Mouse (Mus musculus) midbrain, embryonic 14.5 days (tissue): ENCODE data around the gene Hspg2. TPM values are rescaled to one million over a fixed set of nuclear protein-coding genes. Genes with fewer than 3 reads are reported as not detected.

Source experiments
- ATAC-seq: fragments of 200-750 bp; cut with Nextera tagmentation; 2 replicates; pipeline ENCODE4 v1.8.0; 2017; ENCODE audit warnings: moderate number of reproducible peaks, moderate library complexity; ENCODE audit not compliant: low FRiP score, low TSS enrichment
- DNase-seq: peaks from one replicate; pipeline ENCODE4 v3.0.0-alpha.2; 2015
- H3K27ac ChIP-seq: fragments of 300-500 bp; sonication (generic); replicated peaks from 2 replicates; pipeline ENCODE4 v1.5.1; 2014; ENCODE audit warnings: mild to moderate bottlenecking, low read depth, low read length, moderate library complexity
- H3K27me3 ChIP-seq: fragments of 300-500 bp; sonication (generic); 2 replicates; pipeline ENCODE4 v1.6.1; 2014; ENCODE audit warnings: low read length, control low read depth, mixed read lengths; ENCODE audit not compliant: control insufficient read depth, insufficient read depth
- H3K36me3 ChIP-seq: fragments of 300-500 bp; sonication (generic); 2 replicates; pipeline ENCODE4 v1.6.1; 2014; ENCODE audit warnings: low read length, control low read depth; ENCODE audit not compliant: control insufficient read depth, insufficient read depth
- H3K4me1 ChIP-seq: fragments of 300-500 bp; sonication (generic); 2 replicates; pipeline ENCODE4 v1.6.1; 2014; ENCODE audit warnings: mild to moderate bottlenecking, antibody characterized with exemption, low read length, control low read depth; ENCODE audit not compliant: control insufficient read depth, insufficient read depth
- H3K4me2 ChIP-seq: fragments of 300-500 bp; sonication (generic); 2 replicates; pipeline ENCODE4 v1.6.1; 2014; ENCODE audit warnings: mild to moderate bottlenecking, low read length, moderate library complexity
- H3K4me3 ChIP-seq: fragments of 300-500 bp; sonication (generic); replicated peaks from 2 replicates; pipeline ENCODE4 v1.5.1; 2014; ENCODE audit warnings: low read depth, low read length
- H3K9ac ChIP-seq: fragments of 300-500 bp; sonication (generic); replicated peaks from 2 replicates; pipeline ENCODE4 v1.6.1; 2014; ENCODE audit warnings: mild to moderate bottlenecking, low read length, moderate library complexity
- H3K9me3 ChIP-seq: fragments of 300-500 bp; sonication (generic); 2 replicates; pipeline ENCODE4 v1.6.1; 2016; ENCODE audit warnings: low read length, control low read depth, mixed read lengths; ENCODE audit not compliant: control insufficient read depth
- WGBS: fragments of 180-500 bp; shearing (Covaris S2); extraction: QIAGEN DNeasy Blood & Tissue Kit; methylation state at CpG from one replicate; pipeline ENCODE4 v1.1.7; 2014; 5-methylcytosine and 5-hydroxymethylcytosine counted together
- microRNA-seq: library from miRNA; unstranded; fragments of <30 nt; microRNA quantifications from one replicate; pipeline ENCODE4, GENCODE M21; 2016
- polyA plus RNA-seq: library from polyadenylated mRNA; unstranded; fragments of >200 nt; fragmentation: Nextera tagmentation; extraction: Ambion mirVana; gene quantifications from 2 replicates; pipeline ENCODE4 v1.2.1, GENCODE M21; 2014

Hspg2 gene
- polyA plus RNA-seq, 1 experiment from 2014 or later = 7.6 TPM

DNA sequence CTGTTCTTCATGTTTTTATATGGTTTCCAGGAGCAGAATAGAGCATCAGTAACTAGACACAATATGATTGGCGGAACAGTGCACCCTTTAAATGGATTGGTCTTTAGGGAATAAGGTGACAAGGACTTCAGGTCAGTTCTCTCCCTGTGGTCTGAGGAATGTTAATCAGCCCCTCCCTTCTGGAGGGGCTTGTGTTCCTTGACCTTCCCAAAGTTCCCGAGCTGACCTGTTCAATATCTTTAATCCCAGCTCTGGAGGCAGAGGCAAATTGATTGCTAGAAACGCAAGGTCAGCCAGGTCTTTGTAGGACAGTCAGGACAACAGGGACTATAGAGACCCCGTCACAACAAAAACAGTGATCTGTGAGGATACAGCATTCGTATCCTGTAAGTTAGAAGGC is 130.0 kb downstream of the Hspg2 start:
- DNase-seq (no peak), ATAC-seq (no peak)
- no peaks in the 10 kb centered on the region for H3K36me3 ChIP-seq
- peaks cover 30% of the 10 kb centered on the region for H3K4me1 ChIP-seq
- no peaks in the 10 kb centered on the region for H3K27me3 ChIP-seq
- H3K9me3 ChIP-seq = no peaks in the 10 kb centered on the region
- H3K4me2 ChIP-seq = no peak overlapping the region
- H3K4me3 ChIP-seq = no peak overlapping the region
- whole genome bisulfite sequencing = 78% methylated on average over 5 of the region's 5 CpGs
- H3K9ac ChIP-seq = no peak overlapping the region
- H3K27ac ChIP-seq = no peak overlapping the region

DNA sequence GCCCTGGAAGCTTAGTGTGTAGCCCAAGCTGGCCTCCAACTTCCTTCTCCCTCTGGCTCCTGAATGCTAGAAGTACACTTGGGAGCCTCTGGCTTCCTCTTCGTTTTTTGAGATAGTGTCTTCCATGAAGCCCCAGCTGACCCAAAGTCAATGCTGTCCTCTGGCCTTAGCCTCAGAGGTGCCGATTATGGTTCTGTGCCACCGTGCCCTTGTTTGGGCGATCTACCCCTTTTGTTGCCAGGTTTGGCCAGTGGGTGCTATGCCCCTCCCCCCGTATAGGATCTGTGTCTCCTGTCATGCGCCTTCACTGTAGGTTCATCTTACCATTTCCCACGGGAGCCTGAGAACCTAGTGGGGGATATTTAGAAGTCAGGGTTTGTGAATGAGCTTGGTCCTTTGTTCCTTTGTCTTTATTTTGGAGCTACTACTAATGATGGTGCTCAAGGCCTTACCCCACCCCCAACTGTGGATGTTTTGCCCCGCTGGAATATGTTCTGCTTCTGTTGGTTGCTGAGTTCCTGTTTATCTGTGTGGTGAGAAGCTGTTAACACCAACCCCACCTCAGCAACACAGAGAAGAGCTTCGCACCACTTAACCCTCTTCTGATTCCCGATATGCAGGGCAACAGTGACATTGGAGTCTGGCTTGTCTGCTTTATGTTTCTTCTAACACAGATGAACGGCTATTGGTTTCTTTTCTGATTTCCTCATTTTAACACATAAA is 135.0 kb downstream of the Hspg2 start:
- Histone ChIP-seq H3K4me1 (peaks cover 14% of the 10 kb centered on the region; the same call in 1 of the 2 replicates), H3K9me3 (no peaks in the 10 kb centered on the region), H3K27me3 (no peaks in the 10 kb centered on the region), H3K4me2 (no peak overlapping the region), H3K9ac (no peak overlapping the region), H3K36me3 (peaks cover 34% of the 10 kb centered on the region), H3K27ac (no peak overlapping the region), H3K4me3 (no peak overlapping the region)
- no peak for DNase-seq
- 82% methylated on average over 11 of the region's 11 CpGs for WGBS
- no peak for ATAC-seq

DNA sequence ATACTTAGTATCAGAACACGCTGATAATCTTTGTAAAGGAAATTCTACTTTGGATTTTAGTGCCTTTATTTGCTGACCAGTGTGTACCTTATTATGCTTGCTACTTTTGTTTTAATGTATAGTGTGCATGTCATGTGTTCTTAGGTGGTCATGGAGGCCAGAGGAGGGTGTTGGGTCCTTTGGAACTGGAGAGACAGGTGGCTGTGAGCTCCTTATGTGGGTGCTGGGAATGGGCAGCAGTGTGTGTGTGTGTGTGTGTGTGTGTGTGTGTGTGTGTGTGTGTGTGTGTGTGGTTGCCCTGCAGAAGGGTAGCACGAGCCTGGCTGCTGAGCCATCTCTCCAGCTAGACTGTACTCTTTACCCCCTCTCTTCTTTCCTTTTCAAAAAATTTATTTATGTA is 138.5 kb downstream of the Hspg2 start:
- Histone ChIP-seq H3K27me3 (no peaks in the 10 kb centered on the region), H3K4me2 (no peak overlapping the region), H3K4me3 (no peak overlapping the region), H3K9me3 (no peaks in the 10 kb centered on the region), H3K9ac (no peak overlapping the region), H3K27ac (no peak overlapping the region), H3K36me3 (peaks cover 68% of the 10 kb centered on the region), H3K4me1 (no peaks in the 10 kb centered on the region)
- 98% methylated on average over 2 of the region's 2 CpGs for WGBS
- no peak for DNase-seq
- no peak for ATAC-seq

DNA sequence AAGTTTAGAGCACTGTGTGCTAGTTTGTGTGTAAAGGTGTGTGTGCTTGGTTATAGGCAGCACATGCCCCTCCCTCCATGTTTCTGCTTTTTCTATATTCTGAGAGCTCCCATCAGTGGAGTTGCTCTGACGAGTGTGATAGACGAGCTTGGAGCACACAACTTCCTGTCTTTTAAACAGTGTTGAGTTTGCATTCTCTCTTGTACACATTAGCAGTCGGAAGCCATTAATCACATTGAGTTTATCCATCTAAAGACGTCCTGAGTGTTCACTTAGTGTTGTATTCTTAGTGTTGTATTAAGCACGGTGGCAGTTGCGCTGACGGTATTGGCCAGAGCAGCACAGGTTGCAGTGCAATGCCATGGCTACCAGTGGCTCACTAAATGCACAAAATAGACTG is 140.7 kb downstream of the Hspg2 start:
- no peak for DNase-seq
- Histone ChIP-seq H3K4me2 (no peak overlapping the region), H3K27me3 (no peaks in the 10 kb centered on the region), H3K36me3 (peaks cover 91% of the 10 kb centered on the region), H3K27ac (no peak overlapping the region), H3K4me3 (no peak overlapping the region), H3K9me3 (no peaks in the 10 kb centered on the region), H3K4me1 (no peaks in the 10 kb centered on the region), H3K9ac (no peak overlapping the region)
- 93% methylated on average over 7 of the region's 7 CpGs for WGBS
- no peak for ATAC-seq

DNA sequence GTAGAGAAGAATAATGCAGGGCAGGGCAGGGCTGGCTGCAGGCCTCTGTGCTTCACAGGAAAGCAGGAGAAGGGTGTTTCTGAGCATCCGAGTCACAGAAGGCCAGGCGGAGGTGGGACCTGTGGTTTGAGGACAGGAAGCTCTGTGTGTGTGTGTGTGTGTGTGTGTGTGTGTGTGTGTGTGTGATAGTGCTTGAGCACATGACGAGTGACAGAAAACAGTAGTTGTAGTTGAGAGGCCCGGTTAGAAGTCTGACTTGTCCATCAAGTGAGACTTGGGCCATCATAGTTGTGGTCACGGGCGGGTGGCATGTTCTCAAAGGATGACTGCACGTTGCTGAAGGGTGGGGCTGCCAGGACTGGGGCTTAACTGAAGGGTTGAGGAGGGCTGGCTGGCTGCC is 141.1 kb downstream of the Hspg2 start:
- DNase-seq (no peak), ATAC-seq (no peak)
- no peaks in the 10 kb centered on the region for H3K27me3 ChIP-seq
- H3K4me2 ChIP-seq = no peak overlapping the region
- 90% methylated on average over 7 of the region's 7 CpGs for WGBS
- no peak overlapping the region for H3K27ac ChIP-seq
- H3K4me3 ChIP-seq = no peak overlapping the region
- no peaks in the 10 kb centered on the region for H3K4me1 ChIP-seq
- no peaks in the 10 kb centered on the region for H3K9me3 ChIP-seq
- H3K36me3 ChIP-seq = peaks cover 92% of the 10 kb centered on the region
- H3K9ac ChIP-seq = no peak overlapping the region

DNA sequence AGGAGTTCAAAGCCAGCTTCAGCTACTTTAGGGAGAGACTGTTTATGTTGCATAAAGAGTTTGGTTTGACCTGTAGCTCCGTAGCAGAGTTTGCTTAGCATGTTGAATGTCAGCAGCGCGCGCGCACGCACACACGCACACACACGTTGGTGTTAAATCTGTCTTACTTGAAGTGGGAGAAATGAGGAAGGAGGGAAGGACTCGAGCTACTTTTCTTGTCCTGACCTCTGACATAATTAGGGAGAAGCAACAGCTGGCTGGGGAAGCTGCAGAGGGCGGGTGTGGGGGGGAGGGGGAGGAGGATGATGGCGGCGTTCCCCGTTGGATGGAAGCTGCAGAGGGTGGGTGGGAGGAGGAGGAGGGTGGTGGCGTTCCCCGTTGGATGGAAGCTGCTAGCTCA is 141.7 kb downstream of the Hspg2 start:
- WGBS = 86% methylated on average over 15 of the region's 15 CpGs
- no peak for DNase-seq
- H3K9me3 ChIP-seq = no peaks in the 10 kb centered on the region
- H3K4me3 ChIP-seq = no peak overlapping the region
- H3K9ac ChIP-seq = no peak overlapping the region
- H3K4me2 ChIP-seq = no peak overlapping the region
- H3K27ac ChIP-seq = no peak overlapping the region
- no peaks in the 10 kb centered on the region for H3K4me1 ChIP-seq
- ATAC-seq = no peak
- H3K27me3 ChIP-seq = no peaks in the 10 kb centered on the region
- H3K36me3 ChIP-seq = peaks cover 91% of the 10 kb centered on the region

Small RNA genes lying within 50 kb of the gene (microRNA-seq; reads per million reads assigned to microRNA genes)
- gene Mir7018 = not detected

Other genes starting within 250 kb of the Hspg2 start
- gene Wnt4, start 191.3 kb upstream of the Hspg2 start, polyA plus RNA-seq = 0.94 and 1.4 TPM in 2 replicates
- 984 and 991 TPM in 2 replicates for gene Cdc42, start 111.0 kb upstream of the Hspg2 start, polyA plus RNA-seq
- not detected in 2 replicates for gene Cela3a, start 59.0 kb upstream of the Hspg2 start, polyA plus RNA-seq
- gene Cela3b, start 38.2 kb upstream of the Hspg2 start, polyA plus RNA-seq = not detected in 2 replicates
- gene 1700013G24Rik, start 15.5 kb upstream of the Hspg2 start, polyA plus RNA-seq = not detected in 2 replicates
- gene Ldlrad2, start 105.8 kb downstream of the Hspg2 start, polyA plus RNA-seq = not detected in 2 replicates
- gene Usp48, start 125.0 kb downstream of the Hspg2 start, polyA plus RNA-seq = 66.5 and 76.8 TPM in 2 replicates
- gene Rap1gap, start 196.0 kb downstream of the Hspg2 start, polyA plus RNA-seq = 57.7 and 60.8 TPM in 2 replicates